Mouse (Mus musculus): ENCODE measurements around the gene Vwa3b.
"Not testable (repeated sequence)": the region's sequence is repeated elsewhere in the genome, so short reads cannot be mapped to it uniquely, and the experiment has no call there.

Gene Vwa3b

DNA sequence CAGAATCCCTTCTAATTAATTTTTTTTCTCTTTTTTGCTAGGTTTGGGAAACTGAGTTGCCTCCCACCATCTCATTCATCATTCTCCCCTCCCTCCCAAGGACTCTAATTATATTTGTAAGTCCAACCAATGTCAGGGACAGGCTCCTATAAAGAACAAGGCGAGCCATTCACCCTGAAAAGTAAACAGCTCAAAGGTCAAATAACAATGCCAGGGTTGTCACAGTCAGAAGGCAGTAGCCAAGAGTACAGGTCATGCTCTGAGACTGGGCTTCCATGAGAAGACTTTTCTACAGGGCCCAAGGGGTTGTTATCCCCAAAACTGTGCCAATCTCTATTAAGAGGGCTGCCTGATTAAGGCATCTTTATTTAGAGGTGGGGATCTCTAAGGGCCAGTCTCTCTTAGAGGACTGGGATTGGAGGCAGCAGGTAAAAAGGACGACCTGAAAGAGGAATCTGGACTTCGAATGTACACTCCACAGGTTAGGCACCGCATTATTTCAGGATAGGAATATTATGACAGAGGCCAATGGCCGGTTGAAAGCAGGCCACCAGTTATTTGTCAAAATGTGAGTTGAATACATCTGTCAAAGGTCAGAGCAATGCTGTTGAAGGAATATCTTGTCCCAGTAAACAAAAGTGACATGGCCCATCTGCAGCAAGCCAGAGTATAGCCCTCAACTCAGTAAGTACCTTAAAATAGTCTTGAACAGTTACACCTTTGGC lies at the start of gene Vwa3b:
Vwa3b (plus strand) TSS at position 635 of the 725 bp plus-strand sequence.
- DNase-seq (ENCODE audit: low spot score) = no peak

DNA sequence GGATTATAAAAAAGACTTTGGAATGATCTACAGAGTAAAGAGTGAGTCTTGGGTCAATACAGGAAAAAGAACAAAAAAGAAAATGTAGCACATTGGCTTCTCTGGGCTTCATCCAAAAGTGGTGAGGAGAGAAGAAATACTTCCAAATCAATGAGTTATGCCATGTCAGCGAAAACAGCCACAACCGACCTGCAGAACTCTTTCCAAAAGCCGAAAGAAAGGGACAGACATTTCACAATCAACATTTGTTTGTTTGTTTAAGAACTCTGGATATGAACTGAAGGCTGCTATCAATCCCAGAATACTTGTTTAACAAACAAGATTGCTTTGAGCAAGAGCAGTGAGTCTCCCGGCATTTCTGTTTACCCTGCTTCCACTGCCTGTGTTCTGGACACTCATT lies 49.6 kb upstream of the Vwa3b start:
- DNase-seq (ENCODE audit: low spot score) = no peak

GRCm38 (mm10) chr1:36982191-36982961 lies 44.0 kb upstream of the Vwa3b start:
- DNase-seq (ENCODE audit: low spot score) = no peak

GRCm38 (mm10) chr1:36983754-36984153 lies 42.6 kb upstream of the Vwa3b start:
- DNase-seq (ENCODE audit: low spot score) = no peak

GRCm38 (mm10) chr1:36984406-36984805 lies 42.0 kb upstream of the Vwa3b start:
- no peak for DNase-seq (ENCODE audit: low spot score)

DNA sequence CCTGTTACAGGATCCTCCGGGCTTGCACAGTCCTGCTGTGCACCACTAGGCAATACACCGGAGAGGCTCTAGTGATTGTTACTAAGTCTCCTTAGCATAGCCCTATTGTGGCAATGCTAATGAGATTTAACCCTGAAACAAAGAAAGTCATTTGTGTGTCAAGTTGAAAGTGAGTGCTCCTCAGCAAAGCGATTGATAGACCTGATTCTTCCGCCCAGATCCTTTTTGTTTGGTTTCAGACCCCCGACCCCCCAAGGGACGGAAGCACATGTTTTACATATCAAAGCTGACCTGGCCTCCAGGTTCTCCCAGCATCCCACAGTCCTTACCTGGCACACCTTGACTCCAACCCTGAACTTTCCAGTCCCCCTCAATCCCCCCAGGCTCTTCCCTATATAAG lies 40.5 kb upstream of the Vwa3b start:
- DNase-seq (ENCODE audit: low spot score) = no peak

DNA sequence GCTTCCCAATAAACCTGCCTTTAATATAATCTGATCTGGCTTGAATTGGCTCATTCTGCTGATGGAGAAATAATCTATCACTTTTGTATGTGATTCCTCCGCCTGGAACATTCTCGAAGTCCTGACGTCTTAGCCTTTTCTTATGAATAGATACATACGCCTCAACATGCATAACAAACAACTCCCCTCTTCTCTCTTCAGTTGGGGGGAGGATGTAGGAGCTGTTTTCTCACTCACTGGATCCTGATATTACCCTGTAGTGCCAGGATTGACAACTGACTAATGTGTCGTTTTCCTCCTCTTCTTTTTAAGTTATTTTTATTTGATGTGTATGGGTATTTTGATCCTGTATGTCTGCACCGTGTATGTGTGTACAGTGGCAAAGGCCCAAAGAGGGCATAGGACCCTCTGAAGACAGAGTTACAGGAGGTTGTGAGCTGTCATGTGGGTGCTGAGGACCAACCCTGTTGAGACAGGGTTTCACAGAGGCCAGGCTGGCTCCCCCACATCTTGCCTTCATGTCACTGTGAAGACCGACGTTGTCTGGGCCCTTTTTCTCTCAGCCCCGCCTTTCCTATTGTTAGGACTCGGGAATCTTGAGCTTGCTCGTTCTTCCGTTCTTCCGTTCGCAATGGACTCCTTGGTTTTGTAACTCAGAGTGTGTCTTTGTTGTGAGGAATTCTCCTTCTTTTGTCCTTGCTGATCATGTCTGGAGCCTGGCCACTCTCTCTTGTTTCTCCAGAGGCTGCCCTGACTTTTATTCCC lies 39.8 kb upstream of the Vwa3b start:
- DNase-seq (ENCODE audit: low spot score) = no peak

GRCm38 (mm10) chr1:36987172-36988148 lies 38.9 kb upstream of the Vwa3b start:
- no peak for DNase-seq (ENCODE audit: low spot score)

GRCm38 (mm10) chr1:36988161-36988560 lies 38.2 kb upstream of the Vwa3b start:
- no peak for DNase-seq (ENCODE audit: low spot score)

DNA sequence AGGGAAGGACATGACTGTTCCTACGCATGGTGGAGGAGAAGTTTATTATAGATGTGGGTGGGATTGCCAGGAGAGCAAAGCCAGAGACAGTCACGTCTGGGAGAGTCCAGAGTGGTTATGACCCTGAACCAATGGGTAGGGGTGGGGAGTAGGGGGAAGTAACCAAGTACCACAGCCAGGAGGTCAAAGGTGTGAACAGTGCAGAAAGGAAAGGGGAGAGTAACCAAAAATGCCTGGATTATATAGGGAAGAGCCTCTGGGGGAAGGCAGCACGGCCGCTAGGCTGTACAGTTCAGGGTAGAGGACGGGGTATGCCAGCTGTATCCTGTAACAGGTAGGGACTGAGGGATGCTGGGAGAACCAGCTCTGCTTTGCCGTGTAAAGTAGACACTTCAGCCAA lies 37.8 kb upstream of the Vwa3b start:
- no peak for DNase-seq (ENCODE audit: low spot score)

- DNase-seq (ENCODE audit: low spot score) = no peak
Observed at GRCm38 (mm10) chr1:36994296-36994695, 32.1 kb upstream of the Vwa3b start.

GRCm38 (mm10) chr1:36995760-36996159 lies 30.6 kb upstream of the Vwa3b start:
- DNase-seq (ENCODE audit: low spot score) = no peak

GRCm38 (mm10) chr1:36996561-36997213 lies 29.7 kb upstream of the Vwa3b start:
- DNase-seq (ENCODE audit: low spot score) = no peak

GRCm38 (mm10) chr1:37000307-37000706 lies 26.1 kb upstream of the Vwa3b start:
- DNase-seq (ENCODE audit: low spot score) = no peak

GRCm38 (mm10) chr1:37001636-37002315 lies 24.6 kb upstream of the Vwa3b start:
- no peak for DNase-seq (ENCODE audit: low spot score)

- no peak for DNase-seq (ENCODE audit: low spot score)
Observed at GRCm38 (mm10) chr1:37002316-37003008, 23.9 kb upstream of the Vwa3b start.

- DNase-seq (ENCODE audit: low spot score) = no peak
Observed at GRCm38 (mm10) chr1:37004533-37004932, 21.9 kb upstream of the Vwa3b start.

DNA sequence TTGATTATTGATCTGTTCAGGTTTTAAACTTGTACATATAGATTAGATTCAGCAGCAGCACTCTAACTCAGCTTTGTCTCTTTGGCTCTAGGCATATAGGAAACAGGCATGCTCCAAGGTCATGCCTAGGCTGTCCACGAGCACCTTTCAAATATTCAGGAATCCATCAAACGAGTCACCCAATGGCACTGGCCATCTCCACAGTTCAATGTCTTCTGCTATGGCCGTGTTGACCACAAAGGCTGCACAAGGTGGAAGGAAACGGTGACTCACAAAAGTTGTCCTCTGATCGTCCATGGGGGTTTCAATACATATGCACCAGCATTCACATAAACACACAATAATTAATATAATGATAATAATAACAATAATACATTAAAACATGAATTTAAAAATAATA lies 21.4 kb upstream of the Vwa3b start:
- DNase-seq (ENCODE audit: low spot score) = no peak

DNA sequence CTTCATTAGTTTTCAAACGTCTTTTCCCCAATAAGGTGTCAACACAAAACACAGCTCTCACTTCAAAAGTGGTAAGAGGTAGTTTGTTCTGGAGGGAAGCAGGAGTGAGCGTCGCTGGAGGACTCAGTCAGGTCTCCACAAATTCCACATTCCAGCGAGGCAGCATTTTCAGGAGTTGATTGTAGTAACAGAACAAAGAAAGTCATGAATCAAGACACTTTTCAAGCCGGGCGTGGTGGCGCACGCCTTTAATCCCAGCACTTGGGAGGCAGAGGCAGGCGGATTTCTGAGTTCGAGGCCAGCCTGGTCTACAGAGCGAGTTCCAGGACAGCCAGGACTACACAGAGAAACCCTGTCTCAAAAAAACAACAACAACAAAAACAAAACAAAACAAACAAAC lies 19.9 kb upstream of the Vwa3b start:
- not testable (repeated sequence) for DNase-seq (ENCODE audit: low spot score)

GRCm38 (mm10) chr1:37009880-37010279 lies 16.5 kb upstream of the Vwa3b start:
- DNase-seq (ENCODE audit: low spot score) = no peak
